Mouse (Mus musculus) forebrain, embryonic 10.5 days (tissue): ENCODE data around the gene Gm44503. TPM values are rescaled to one million over a fixed set of nuclear protein-coding genes. Genes with fewer than 3 reads are reported as not detected.

Source experiments
- DNase-seq: peaks from one replicate; pipeline ENCODE4 v3.0.0-alpha.2; 2017; ENCODE audit warnings: low spot score; ENCODE audit errors: extremely low spot score
- H3K27ac ChIP-seq: fragments of 300-500 bp; sonication (generic); 2 replicates; pipeline ENCODE4 v1.5.1; 2016; ENCODE audit warnings: mild to moderate bottlenecking
- H3K27me3 ChIP-seq: fragments of 300-500 bp; sonication (generic); 2 replicates; pipeline ENCODE4 v1.6.1; 2016; ENCODE audit warnings: mild to moderate bottlenecking; ENCODE audit not compliant: poor library complexity, severe bottlenecking
- H3K36me3 ChIP-seq: fragments of 300-500 bp; sonication (generic); replicated peaks from 2 replicates; pipeline ENCODE4 v1.6.1; 2016; ENCODE audit warnings: mild to moderate bottlenecking, moderate library complexity
- H3K4me1 ChIP-seq: fragments of 300-500 bp; sonication (generic); 2 replicates; pipeline ENCODE4 v1.6.1; 2016
- H3K4me3 ChIP-seq: fragments of 300-500 bp; sonication (generic); 2 replicates; pipeline ENCODE4 v1.5.1; 2016; ENCODE audit warnings: mild to moderate bottlenecking, moderate library complexity
- H3K9me3 ChIP-seq: fragments of 300-500 bp; sonication (generic); 2 replicates; pipeline ENCODE4 v1.6.1; 2016; ENCODE audit warnings: mild to moderate bottlenecking, moderate library complexity
- WGBS: fragments of 180-500 bp; shearing (Covaris S2); methylation state at CpG from one replicate; pipeline ENCODE4 v1.1.7; 2016; 5-methylcytosine and 5-hydroxymethylcytosine counted together
- microRNA-seq: library from miRNA; unstranded; fragments of <30 nt; microRNA quantifications from one replicate; pipeline ENCODE4, GENCODE M21; 2017
- polyA plus RNA-seq: library from polyadenylated mRNA; unstranded; fragments of >200 nt; fragmentation: Nextera tagmentation; extraction: Ambion mirVana; gene quantifications from 2 replicates; pipeline ENCODE4 v1.2.1, GENCODE M21; 2016

The Gm44503 gene
- polyA plus RNA-seq, 1 experiment from 2014 or later, result not detected

DNA sequence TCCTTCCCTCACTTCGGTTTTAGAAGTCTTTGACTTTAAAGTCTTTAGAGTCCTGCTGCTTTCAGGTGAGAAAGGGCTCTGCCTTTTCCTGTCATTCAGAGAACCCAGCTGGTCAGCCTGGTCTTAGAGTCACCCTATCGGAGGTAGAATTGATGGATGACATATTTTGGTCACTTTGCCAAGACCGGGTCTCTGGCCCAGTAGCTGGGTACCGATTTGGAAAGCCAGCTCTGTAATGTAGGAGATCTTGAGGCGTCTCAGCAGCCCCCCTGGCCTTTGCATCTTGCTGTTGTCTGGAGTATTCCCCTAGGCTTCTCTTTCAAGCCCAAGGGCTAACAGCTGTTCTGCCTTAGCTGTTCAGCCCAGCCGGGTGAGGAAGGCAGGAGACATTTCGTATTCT, 86.6 kb downstream of the Gm44503 start:
- no peaks in the 10 kb centered on the region for H3K36me3 ChIP-seq
- H3K9me3 ChIP-seq, result no peaks in the 10 kb centered on the region
- 19% methylated on average over 7 of the region's 7 CpGs for WGBS
- no peak for DNase-seq
- H3K4me1 ChIP-seq, result peaks cover 44% of the 10 kb centered on the region
- H3K27ac ChIP-seq, result peak overlapping the region; percentile 65; the same call in 1 of the 2 replicates
- peaks cover 33% of the 10 kb centered on the region for H3K27me3 ChIP-seq
- H3K4me3 ChIP-seq, result peak overlapping the region; percentile 60

DNA sequence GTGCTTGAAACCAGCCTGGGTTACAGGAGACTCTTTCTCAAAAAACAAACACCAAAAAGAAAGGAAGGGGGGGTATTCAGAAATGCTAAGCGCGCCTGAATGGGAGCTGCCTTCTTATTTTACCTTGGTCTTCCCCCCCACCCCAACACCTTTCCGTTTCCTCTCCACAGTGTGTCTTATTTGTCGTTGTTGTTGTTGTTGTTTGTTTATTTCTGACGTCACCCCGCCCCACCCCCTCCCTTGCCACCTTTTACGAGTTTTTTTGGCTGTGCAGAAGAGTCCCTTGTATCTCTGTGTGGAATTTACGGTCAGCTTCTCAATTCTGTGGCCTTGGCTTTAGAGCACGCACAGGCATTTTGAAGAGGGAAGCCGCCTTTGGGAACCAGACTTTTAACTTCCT, 87.1 kb downstream of the Gm44503 start:
- no peak overlapping the region; the same call in 1 of the 2 replicates for H3K4me3 ChIP-seq
- peaks cover 44% of the 10 kb centered on the region for H3K4me1 ChIP-seq
- peaks cover 33% of the 10 kb centered on the region for H3K27me3 ChIP-seq
- H3K27ac ChIP-seq, result no peak overlapping the region
- 78% methylated on average over 10 of the region's 10 CpGs for WGBS
- no peaks in the 10 kb centered on the region for H3K9me3 ChIP-seq
- no peak for DNase-seq
- H3K36me3 ChIP-seq, result no peaks in the 10 kb centered on the region

DNA sequence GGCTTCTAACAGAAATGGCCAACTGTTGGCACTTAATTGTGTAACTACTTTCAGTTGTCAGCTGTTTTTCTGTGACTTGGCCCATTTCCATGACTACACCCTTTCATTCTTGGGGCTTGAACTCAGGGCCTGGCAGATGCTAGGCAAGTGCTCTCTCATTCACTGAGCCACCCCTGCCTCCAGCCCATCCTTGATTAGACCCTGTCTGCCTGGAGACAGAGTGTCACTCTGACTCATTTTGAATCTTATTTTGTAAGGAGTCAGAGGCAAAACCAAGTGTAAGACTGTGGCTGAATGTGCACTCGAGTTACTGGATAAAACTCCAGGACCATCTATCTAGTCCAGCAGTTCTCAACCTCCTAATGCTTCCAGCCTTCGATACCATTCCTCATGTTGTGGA, 89.3 kb downstream of the Gm44503 start:
- no peaks in the 10 kb centered on the region for H3K36me3 ChIP-seq
- H3K9me3 ChIP-seq, result no peaks in the 10 kb centered on the region
- H3K27ac ChIP-seq, result no peak overlapping the region
- 91% methylated on average over 2 of the region's 2 CpGs for WGBS
- peaks cover 44% of the 10 kb centered on the region for H3K4me1 ChIP-seq
- peaks cover 33% of the 10 kb centered on the region for H3K27me3 ChIP-seq
- DNase-seq, result no peak
- H3K4me3 ChIP-seq, result no peak overlapping the region

DNA sequence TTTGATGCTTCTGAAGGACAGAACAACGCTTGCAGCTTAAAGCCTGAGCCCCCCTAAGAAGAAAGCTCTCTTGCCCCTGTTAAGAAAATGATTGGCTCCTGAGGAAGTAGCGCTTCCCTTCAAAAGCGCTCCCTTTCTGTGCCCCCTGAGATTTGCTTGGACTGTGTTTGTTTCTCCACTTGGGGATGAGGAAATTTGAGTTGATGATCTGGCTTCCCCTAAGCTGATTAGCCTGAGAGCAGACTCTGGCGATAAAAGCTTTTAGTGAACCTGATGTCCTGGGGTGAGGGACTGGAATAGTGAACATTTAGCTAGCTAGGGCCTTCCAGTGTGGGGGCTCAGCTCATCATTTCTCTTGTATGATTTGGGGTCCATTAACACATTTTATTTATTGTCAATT, 90.3 kb downstream of the Gm44503 start:
- WGBS, result 7% methylated on average over 4 of the region's 4 CpGs
- Histone ChIP-seq H3K4me3 (no peak overlapping the region), H3K27ac (no peak overlapping the region), H3K36me3 (no peaks in the 10 kb centered on the region), H3K9me3 (no peaks in the 10 kb centered on the region), H3K27me3 (peaks cover 33% of the 10 kb centered on the region), H3K4me1 (peaks cover 43% of the 10 kb centered on the region)
- DNase-seq, result no peak

DNA sequence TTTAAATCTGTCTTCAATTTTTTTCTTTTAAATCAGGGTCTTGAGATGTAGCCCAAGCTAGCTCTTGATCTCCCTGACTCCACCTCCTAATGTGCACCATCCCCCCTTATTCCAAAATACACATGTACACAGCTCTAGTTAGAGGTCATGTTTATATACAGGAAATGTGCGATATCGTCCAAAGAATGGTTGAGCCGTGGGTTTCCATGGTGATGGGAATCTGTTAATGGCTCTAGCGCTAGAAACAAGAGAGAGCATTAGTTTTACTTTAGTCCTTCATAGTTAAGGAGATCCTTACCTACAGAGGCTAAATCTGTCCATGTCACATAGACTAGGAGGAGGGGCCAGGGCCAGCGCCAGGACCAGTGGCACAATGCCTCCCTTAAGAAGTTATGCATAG, 91.2 kb downstream of the Gm44503 start:
- Histone ChIP-seq H3K27me3 (peaks cover 26% of the 10 kb centered on the region), H3K9me3 (no peaks in the 10 kb centered on the region), H3K4me1 (peaks cover 34% of the 10 kb centered on the region), H3K36me3 (no peaks in the 10 kb centered on the region), H3K4me3 (no peak overlapping the region), H3K27ac (no peak overlapping the region)
- DNase-seq, result no peak
- WGBS, result 78% methylated on average over 5 of the region's 5 CpGs

DNA sequence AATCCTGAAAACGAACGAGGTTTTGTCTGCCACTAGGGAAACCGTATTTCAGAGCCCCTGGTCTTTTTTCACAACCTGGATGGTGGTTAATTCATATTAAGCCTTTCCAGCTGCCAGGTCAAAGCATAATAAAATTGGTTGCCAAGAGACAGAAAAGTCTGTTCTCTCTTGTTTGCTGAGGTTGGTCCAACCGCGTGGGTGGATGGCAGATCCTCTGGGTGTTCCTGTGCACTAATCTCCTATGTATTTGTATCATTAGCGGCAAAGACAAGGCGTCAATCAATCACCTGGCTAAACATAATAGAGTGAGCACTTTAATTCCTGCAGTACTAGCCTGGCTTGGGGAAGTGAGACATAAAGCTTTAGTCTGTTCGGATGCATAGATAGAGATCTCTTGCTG, 92.0 kb downstream of the Gm44503 start:
- Histone ChIP-seq H3K9me3 (no peaks in the 10 kb centered on the region), H3K4me3 (no peak overlapping the region), H3K27ac (no peak overlapping the region), H3K4me1 (peaks cover 29% of the 10 kb centered on the region), H3K36me3 (no peaks in the 10 kb centered on the region), H3K27me3 (peaks cover 18% of the 10 kb centered on the region)
- WGBS, result 73% methylated on average over 8 of the region's 8 CpGs
- DNase-seq, result no peak

DNA sequence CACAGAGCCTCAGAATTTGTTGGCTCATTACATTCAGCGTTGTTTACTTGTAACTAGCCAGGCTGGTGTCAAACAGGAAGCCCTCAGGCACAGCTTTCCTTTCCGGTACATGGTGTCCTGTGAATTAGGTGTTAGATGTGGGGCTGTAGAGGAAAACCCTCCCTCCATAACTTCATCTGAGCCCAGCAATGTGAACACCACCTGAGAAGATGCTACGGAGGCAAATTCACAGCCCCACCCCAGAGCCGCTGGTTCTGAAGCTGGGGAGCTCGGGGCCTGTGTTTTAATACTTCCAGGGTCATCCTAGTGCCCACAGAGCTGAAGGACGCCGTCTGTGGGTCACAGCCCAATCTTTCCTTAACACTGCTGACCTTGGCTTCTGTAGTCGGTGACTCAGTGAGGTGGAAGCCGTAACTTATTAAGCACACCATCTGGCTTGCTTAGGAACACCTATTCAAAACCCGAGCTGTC, 96.8 kb downstream of the Gm44503 start:
- Histone ChIP-seq H3K9me3 (no peaks in the 10 kb centered on the region), H3K4me3 (no peak overlapping the region), H3K36me3 (no peaks in the 10 kb centered on the region), H3K27me3 (no peaks in the 10 kb centered on the region), H3K27ac (no peak overlapping the region), H3K4me1 (peaks cover 13% of the 10 kb centered on the region)
- DNase-seq, result no peak
- WGBS, result 68% methylated on average over 10 of the region's 10 CpGs

DNA sequence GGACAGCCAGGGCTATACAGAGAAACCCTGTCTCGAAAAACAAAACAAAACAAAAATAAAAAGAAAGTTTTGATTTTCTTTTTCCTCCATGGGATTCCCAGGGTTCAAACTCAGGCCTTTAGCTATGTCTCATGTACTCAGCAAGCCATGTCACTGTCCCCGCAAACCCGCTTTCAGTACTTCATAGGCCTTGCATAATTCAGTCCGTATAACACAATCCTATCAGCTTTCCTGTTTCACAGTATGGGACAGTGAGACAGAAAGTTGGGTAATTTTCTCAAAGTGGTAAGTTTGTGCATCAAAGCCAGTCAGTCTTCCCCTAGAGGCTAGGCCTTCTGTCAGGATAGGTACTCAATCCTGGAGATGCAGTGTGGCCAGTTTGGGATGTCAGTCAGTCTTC, 100.6 kb downstream of the Gm44503 start:
- Histone ChIP-seq H3K4me1 (peaks cover 15% of the 10 kb centered on the region), H3K4me3 (no peak overlapping the region), H3K36me3 (no peaks in the 10 kb centered on the region), H3K27ac (no peak overlapping the region), H3K9me3 (no peaks in the 10 kb centered on the region), H3K27me3 (no peaks in the 10 kb centered on the region)
- WGBS, result 92% methylated on average over 4 of the region's 4 CpGs
- no peak for DNase-seq

DNA sequence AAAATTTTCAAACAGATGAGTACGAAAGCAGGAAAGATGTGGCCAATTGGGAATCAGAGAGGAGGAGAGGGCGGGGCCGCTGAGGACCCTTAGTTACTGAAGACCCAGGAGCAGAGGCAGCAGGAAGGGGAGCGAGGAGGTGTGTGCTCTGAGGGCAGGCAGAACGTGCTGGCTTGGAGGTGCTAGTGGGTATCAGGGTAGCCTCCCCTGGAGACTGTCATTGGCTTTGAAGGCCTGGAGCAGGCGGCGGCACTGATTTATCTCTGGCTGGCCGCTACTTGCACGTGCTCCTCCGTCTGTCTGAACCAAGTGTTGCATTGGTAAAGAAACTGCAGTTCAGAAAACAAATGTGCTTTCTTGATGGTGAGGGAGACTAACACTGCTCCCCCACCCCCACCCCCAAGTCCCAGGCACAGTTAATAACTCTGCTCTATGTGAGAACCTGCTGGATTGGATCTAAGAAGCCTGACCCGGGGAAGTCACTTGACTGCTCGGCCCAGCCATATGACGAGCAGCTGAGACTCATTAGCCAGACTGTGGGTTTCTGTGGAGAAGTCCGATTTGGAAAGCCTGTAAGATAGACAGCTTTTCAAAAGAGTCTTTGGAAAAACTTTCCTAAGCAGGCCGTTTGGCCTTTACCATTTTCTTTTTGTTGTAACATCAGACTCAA, 105.1 kb downstream of the Gm44503 start:
- DNase-seq, result peak; percentile 26
- Histone ChIP-seq H3K9me3 (no peaks in the 10 kb centered on the region), H3K27ac (peak overlapping the region; percentile 44; the same call in 1 of the 2 replicates), H3K27me3 (no peaks in the 10 kb centered on the region), H3K4me1 (peaks cover 30% of the 10 kb centered on the region), H3K4me3 (peak overlapping the region; percentile 28), H3K36me3 (no peaks in the 10 kb centered on the region)
- 35% methylated on average over 15 of the region's 15 CpGs for WGBS

Small RNA genes lying within 50 kb of the gene (microRNA-seq; reads per million reads assigned to microRNA genes)
- not detected for gene Gm27353

Other genes starting within 250 kb of the Gm44503 start
- 10.1 and 11.5 TPM in 2 replicates for gene Prtg, start 152.0 kb upstream of the Gm44503 start, polyA plus RNA-seq
- gene Pygo1, start 33.2 kb upstream of the Gm44503 start, polyA plus RNA-seq, result 5.2 and 5.5 TPM in 2 replicates
- gene Dyx1c1, start 67 bp upstream of the Gm44503 start, polyA plus RNA-seq, result 1.5 and 1.8 TPM in 2 replicates
- 15.4 and 18.7 TPM in 2 replicates for gene Ccpg1os, start 26.5 kb downstream of the Gm44503 start, polyA plus RNA-seq
- gene Ccpg1, start 26.6 kb downstream of the Gm44503 start, polyA plus RNA-seq, result 15.5 and 15.9 TPM in 2 replicates
- 14.9 and 15.4 TPM in 2 replicates for gene Pigb, start 81.5 kb downstream of the Gm44503 start, polyA plus RNA-seq
- gene Rab27a, start 86.0 kb downstream of the Gm44503 start, polyA plus RNA-seq, result 3.1 and 3.4 TPM in 2 replicates
- gene Khdc3, start 143.0 kb downstream of the Gm44503 start, polyA plus RNA-seq, result not detected in 2 replicates
- gene Gm20509, start 143.6 kb downstream of the Gm44503 start, polyA plus RNA-seq, result not detected in 2 replicates
- 157 and 160 TPM in 2 replicates for gene Rsl24d1, start 154.6 kb downstream of the Gm44503 start, polyA plus RNA-seq